Mouse (Mus musculus) heart, embryonic 10.5 days (tissue): Measurements from ENCODE around the gene Grin2b. TPM values are rescaled to one million over a fixed set of nuclear protein-coding genes. Genes with fewer than 3 reads are reported as not detected.
"Not testable (repeated sequence)": the region's sequence is repeated elsewhere in the genome, so short reads cannot be mapped to it uniquely, and the experiment has no call there.

Experiments used
- DNase-seq: peaks from one replicate; pipeline ENCODE4 v3.0.0-alpha.2; 2017; ENCODE audit warnings: low spot score
- H3K27ac ChIP-seq: fragments of 300-500 bp; sonication (generic); 2 replicates; pipeline ENCODE4 v1.5.1; 2016; ENCODE audit warnings: mild to moderate bottlenecking
- H3K27me3 ChIP-seq: fragments of 300-500 bp; sonication (generic); 2 replicates; pipeline ENCODE4 v1.6.1; 2016; ENCODE audit warnings: mild to moderate bottlenecking; ENCODE audit not compliant: poor library complexity, insufficient read depth, severe bottlenecking
- H3K36me3 ChIP-seq: fragments of 300-500 bp; sonication (generic); 2 replicates; pipeline ENCODE4 v1.6.1; 2016; ENCODE audit warnings: mild to moderate bottlenecking, moderate library complexity
- H3K4me1 ChIP-seq: fragments of 300-500 bp; sonication (generic); 2 replicates; pipeline ENCODE4 v1.6.1; 2016; ENCODE audit warnings: mild to moderate bottlenecking
- H3K4me3 ChIP-seq: fragments of 300-500 bp; sonication (generic); 2 replicates; pipeline ENCODE4 v1.5.1; 2016; ENCODE audit warnings: mild to moderate bottlenecking, moderate library complexity
- H3K9me3 ChIP-seq: fragments of 300-500 bp; sonication (generic); 2 replicates; pipeline ENCODE4 v1.6.1; 2016; ENCODE audit warnings: mild to moderate bottlenecking, moderate library complexity
- WGBS: fragments of 180-500 bp; shearing (Covaris S2); methylation state at CpG from one replicate; pipeline ENCODE4 v1.1.7; 2016; 5-methylcytosine and 5-hydroxymethylcytosine counted together
- microRNA-seq: library from miRNA; unstranded; fragments of <30 nt; microRNA quantifications from one replicate; pipeline ENCODE4, GENCODE M21; 2017
- polyA plus RNA-seq: library from polyadenylated mRNA; unstranded; fragments of >200 nt; fragmentation: Nextera tagmentation; extraction: Ambion mirVana; gene quantifications from 2 replicates; pipeline ENCODE4 v1.2.1, GENCODE M21; 2016

The Grin2b gene
- polyA plus RNA-seq, 1 experiment from 2014 or later, result 0.15 TPM

DNA sequence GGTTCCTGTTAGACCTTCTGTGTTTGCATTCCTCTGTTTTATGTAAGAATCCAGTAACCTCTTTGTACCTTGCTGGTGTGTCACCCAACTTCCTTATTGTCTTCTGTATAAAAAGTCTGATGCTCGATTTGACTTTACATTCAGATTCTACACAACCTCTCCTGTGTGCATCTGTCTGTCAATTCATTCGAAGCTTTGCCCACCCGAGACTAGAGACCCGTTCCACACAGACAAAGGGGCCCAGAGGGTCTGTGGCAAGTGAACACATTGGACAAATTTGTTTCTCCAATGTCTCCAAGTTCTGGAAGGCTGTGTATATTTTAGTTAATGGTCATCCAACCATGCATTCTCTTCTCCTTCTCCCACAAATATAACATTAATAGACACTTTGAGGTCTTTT lies 491.9 kb downstream of the Grin2b start:
- H3K27ac ChIP-seq, H3K27me3 ChIP-seq, H3K4me3 ChIP-seq, H3K9me3 ChIP-seq, H3K36me3 ChIP-seq, DNase-seq, H3K4me1 ChIP-seq: not testable (repeated sequence)
- WGBS, result 90% methylated on average over 4 of the region's 4 CpGs

DNA sequence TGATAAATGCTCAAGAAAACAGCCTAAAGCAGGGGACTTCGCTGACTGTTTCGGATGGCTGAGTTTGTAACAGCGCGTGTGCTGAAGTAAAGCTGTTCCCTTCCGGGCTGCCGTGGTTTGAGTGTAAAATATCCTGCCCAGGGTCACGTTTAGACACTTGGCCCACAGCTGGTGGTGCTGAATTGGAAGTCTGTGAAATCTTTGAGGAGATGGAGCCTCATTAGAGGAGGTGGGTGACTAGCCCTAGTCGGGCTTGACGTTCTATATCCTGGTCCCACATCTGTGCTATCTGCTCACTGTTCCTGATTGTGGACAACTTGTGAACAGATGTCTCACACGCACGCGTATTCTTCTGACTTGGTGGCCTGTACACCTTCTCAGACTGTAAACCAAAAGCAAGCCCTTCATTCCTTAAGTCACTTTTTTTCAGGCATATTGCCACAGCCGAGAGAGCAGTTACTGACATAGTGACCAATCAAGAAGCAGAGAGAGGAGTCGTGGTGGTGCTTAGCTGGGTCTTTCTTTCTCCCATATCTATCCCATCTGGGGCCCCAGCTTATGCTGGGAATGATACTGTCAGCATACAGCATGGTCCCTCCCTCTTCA lies 493.1 kb downstream of the Grin2b start:
- Histone ChIP-seq H3K27me3 (no peaks in the 10 kb centered on the region), H3K4me3 (no peak overlapping the region), H3K27ac (no peak overlapping the region), H3K36me3 (no peaks in the 10 kb centered on the region), H3K9me3 (no peaks in the 10 kb centered on the region), H3K4me1 (no peaks in the 10 kb centered on the region)
- WGBS, result 85% methylated on average over 14 of the region's 14 CpGs
- no peak for DNase-seq

DNA sequence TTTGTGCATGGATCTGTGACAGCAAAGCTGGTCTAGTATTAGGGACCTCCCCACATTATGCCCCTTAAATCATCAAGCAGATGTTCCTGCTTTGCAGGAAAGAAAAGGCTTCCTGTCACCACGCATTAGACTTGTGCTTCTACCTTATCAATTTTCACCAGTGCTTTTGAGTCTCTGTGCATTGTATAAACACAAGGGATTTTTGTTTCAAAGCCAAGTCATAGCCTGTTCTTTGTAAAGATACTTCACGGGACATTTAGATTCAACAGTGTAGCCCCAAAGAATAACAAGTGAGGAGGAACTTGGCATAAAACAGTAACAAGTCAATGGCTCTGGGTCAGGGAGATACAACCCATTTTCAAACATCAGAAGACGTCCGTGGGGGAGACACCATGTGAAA lies 498.9 kb downstream of the Grin2b start:
- DNase-seq, result no peak
- H3K4me3 ChIP-seq, result no peak overlapping the region
- 37% methylated on average over 4 of the region's 4 CpGs for WGBS
- H3K9me3 ChIP-seq, result no peaks in the 10 kb centered on the region
- no peaks in the 10 kb centered on the region for H3K4me1 ChIP-seq
- H3K27ac ChIP-seq, result no peak overlapping the region
- no peaks in the 10 kb centered on the region for H3K27me3 ChIP-seq
- no peaks in the 10 kb centered on the region for H3K36me3 ChIP-seq

DNA sequence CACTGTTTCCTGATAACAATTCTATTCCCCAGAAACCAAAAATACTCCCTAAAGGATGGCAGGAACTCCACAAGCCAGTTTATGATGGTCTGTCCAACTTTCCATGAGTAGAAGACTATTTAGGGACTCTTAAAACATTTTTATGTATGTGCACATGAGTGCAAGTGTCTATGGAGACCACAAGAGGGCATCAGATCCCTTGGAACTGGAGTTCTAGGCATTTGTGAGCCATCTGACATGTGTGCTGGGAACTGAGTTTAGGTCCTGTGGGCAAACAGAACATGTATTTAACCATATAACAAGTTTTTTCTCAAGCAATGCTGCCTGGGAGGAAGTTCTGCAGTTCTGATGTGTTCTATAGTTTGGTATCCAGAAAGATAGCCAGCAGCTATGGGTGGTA lies 501.3 kb downstream of the Grin2b start:
- no peak for DNase-seq
- Histone ChIP-seq H3K9me3 (no peaks in the 10 kb centered on the region), H3K4me3 (no peak overlapping the region), H3K4me1 (no peaks in the 10 kb centered on the region), H3K27me3 (no peaks in the 10 kb centered on the region), H3K36me3 (no peaks in the 10 kb centered on the region), H3K27ac (no peak overlapping the region)

Small RNAs within 50 kb of the gene (microRNA-seq; reads per million reads assigned to microRNA genes)
- gene Gm22892, result not detected

Other genes starting within 250 kb of the Grin2b start
- gene Gm8994, start 154.0 kb upstream of the Grin2b start, polyA plus RNA-seq, result not detected in 2 replicates
- gene E330021D16Rik, start 242.1 kb upstream of the Grin2b start, polyA plus RNA-seq, result 0.11 TPM in 1 of 2 replicates, not detected in the other